Mouse (Mus musculus) testis, adult 2 months (tissue): Measurements from ENCODE around the gene Mettl7b.

Source experiments
- CTCF ChIP-seq: fragments of 200-500 bp; IDR thresholded peaks from 2 replicates; pipeline ENCODE4 v1.5.1; 2012; ENCODE audit warnings: low read depth, mild to moderate bottlenecking, inconsistent platforms, low read length, moderate library complexity; ENCODE audit not compliant: control insufficient read depth, insufficient read depth, insufficient replicate concordance
- POLR2A ChIP-seq: fragments of 200-500 bp; IDR thresholded peaks from 2 replicates; pipeline ENCODE4 v1.6.1; 2012; ENCODE audit warnings: low read depth, mild to moderate bottlenecking, inconsistent platforms, low read length, moderate library complexity; ENCODE audit not compliant: control insufficient read depth

DNA sequence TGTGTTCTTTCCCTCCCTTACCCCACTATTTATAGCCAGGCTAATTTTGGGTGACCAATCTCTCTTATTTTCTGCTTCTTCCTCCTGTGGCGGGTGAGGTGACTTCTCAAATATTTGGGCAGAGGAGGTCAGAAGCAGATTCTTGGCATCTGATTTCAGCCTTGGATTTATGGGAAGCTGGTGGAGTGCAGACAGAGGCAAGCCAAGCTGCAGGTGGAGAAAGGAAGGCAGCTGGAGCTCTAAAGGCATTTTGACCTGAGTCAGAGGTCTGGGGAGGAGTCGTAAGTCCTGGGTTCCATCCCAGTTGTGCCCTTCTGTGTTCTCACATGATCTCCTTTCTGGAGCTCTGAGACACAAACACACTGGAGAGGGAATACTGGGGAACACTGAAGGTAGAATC is 29.3 kb downstream of the Mettl7b start:
- TF ChIP-seq CTCF, result no peak
- TF ChIP-seq POLR2A, result no peak
